Mouse (Mus musculus) heart, embryonic 13.5 days (tissue): ENCODE measurements around the gene Bsg. TPM values are rescaled to one million over a fixed set of nuclear protein-coding genes. Genes with fewer than 3 reads are reported as not detected.

Experiments used
- ATAC-seq: fragments of 200-750 bp; cut with Nextera tagmentation; 2 replicates; pipeline ENCODE4 v1.8.0; 2017; ENCODE audit warnings: moderate TSS enrichment; ENCODE audit not compliant: insufficient number of reproducible peaks, low FRiP score, low TSS enrichment; ENCODE audit errors: extremely low read depth
- H3K27ac ChIP-seq: fragments of 300-500 bp; sonication (generic); replicated peaks from 2 replicates; pipeline ENCODE4 v1.5.1; 2015; ENCODE audit warnings: moderate library complexity, mild to moderate bottlenecking, inconsistent platforms
- H3K27me3 ChIP-seq: fragments of 300-500 bp; sonication (generic); replicated peaks from 2 replicates; pipeline ENCODE4 v1.6.1; 2015; ENCODE audit warnings: mild to moderate bottlenecking, inconsistent platforms
- H3K36me3 ChIP-seq: fragments of 300-500 bp; sonication (generic); 2 replicates; pipeline ENCODE4 v1.6.1; 2015; ENCODE audit warnings: mild to moderate bottlenecking, inconsistent platforms
- H3K4me1 ChIP-seq: fragments of 300-500 bp; sonication (generic); 2 replicates; pipeline ENCODE4 v1.6.1; 2015; ENCODE audit warnings: inconsistent platforms
- H3K4me2 ChIP-seq: fragments of 300-500 bp; sonication (generic); 2 replicates; pipeline ENCODE4 v1.6.1; 2015; ENCODE audit warnings: inconsistent platforms, mild to moderate bottlenecking, moderate library complexity
- H3K4me3 ChIP-seq: fragments of 300-500 bp; sonication (generic); 2 replicates; pipeline ENCODE4 v1.5.1; 2015; ENCODE audit warnings: moderate library complexity, mild to moderate bottlenecking, inconsistent platforms
- H3K9ac ChIP-seq: fragments of 300-500 bp; sonication (generic); 2 replicates; pipeline ENCODE4 v1.6.1; 2015; ENCODE audit warnings: inconsistent platforms, mild to moderate bottlenecking, moderate library complexity
- H3K9me3 ChIP-seq: fragments of 300-500 bp; sonication (generic); 2 replicates; pipeline ENCODE4 v1.6.1; 2016; ENCODE audit warnings: inconsistent platforms
- whole genome bisulfite sequencing: fragments of 180-500 bp; shearing (Covaris S2); methylation state at CpG from one replicate; pipeline ENCODE4 v1.1.7; 2015; ENCODE audit warnings: mixed read lengths; 5-methylcytosine and 5-hydroxymethylcytosine counted together
- polyA plus RNA-seq: library from polyadenylated mRNA; unstranded; fragments of >200 nt; fragmentation: Nextera tagmentation; extraction: Ambion mirVana; gene quantifications from 2 replicates; pipeline ENCODE4 v1.2.1, GENCODE M21; 2015

The Bsg gene
- polyA plus RNA-seq, 1 experiment from 2014 or later, result 1,093 TPM

DNA sequence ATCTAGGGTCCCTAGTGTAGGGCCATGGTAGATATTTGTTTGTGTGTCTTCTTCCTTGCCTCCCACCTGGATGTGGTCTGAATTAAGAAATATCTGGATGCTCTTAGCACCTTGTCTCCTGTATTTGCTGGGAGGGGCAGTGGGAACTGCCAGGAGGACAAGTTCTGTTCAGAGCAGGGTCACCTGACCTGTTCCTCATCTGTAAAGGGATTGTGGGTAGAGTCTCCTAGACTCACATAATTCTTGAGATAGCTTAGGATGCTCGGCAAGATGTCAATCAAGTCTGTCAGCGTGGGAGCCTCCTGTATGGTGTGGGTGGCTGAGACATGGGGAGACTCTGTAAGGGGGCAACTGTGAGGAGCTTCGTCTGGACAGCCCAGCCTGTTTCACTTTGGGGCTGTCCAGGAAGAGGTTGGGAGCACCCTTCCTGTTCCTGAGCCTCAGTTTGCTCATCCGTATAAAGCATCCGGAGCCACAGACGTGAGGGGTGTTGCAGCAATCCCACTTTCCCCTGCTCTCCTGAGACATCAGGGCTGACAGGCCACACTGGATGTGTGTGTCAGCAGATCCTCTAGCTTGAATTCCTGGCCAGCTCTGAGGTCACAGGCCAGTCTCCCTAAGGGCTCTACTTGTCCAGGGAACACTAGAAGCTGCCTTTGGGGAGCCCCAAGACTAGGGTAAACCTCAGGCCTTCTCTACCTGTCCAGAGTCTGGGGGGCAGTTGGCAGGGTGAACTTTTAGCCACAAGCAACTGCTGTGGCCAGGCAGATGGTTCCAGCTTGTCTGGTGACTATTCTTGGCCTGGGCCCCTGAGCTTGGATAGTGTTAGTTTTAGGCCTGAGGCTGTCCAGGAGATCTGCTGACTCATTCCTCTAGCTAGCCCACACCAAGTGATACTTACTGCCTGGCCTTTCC, 20.3 kb upstream of the Bsg start:
- Histone ChIP-seq H3K4me2 (peak overlapping the region; percentile 97), H3K27me3 (no peaks in the 10 kb centered on the region), H3K4me3 (peak overlapping the region; percentile 87), H3K9ac (peak overlapping the region; percentile 96), H3K9me3 (no peaks in the 10 kb centered on the region), H3K4me1 (peaks cover 58% of the 10 kb centered on the region), H3K27ac (peak overlapping the region; percentile 84), H3K36me3 (peaks cover 53% of the 10 kb centered on the region)
- WGBS, result 64% methylated on average over 6 of the region's 6 CpGs
- ATAC-seq, result no peak

DNA sequence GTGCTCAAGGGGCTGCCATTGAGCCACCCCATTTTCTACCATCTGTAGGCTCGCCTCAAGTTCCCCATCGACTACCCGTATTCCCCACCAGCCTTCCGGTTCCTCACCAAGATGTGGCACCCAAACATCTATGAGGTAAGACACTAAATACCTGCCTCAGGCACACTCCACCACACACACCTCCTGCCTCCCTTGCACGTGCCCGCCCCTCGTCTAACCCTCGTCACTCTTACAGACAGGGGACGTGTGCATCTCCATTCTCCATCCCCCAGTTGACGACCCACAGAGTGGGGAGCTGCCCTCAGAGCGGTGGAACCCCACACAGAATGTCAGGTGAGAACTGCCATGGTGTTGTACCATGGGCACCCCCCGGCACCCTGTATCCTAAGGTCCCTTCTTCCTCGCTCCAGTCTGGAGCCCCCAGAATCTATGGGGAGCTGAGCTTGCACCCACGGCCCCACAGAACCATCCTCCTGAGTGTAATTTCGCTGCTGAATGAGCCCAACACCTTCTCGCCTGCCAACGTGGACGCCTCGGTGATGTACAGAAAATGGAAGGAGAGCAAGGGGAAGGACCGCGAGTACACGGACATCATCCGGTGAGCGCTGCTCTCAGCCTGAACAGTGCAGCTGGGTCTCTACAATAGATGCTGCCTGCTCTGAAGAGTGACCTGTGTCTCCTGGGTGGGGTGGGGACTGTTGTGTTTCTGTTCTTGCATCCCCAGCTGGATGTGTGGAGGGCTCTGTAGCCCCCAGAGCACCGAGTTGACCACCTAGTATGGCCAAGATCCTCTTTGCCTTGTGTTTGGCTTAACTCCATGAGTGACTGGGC, 19.3 kb upstream of the Bsg start:
- Histone ChIP-seq H3K4me3 (peak overlapping the region; percentile 87; the same call in 1 of the 2 replicates), H3K4me1 (peaks cover 58% of the 10 kb centered on the region), H3K9ac (peak overlapping the region; percentile 96), H3K4me2 (peak overlapping the region; percentile 97), H3K27me3 (no peaks in the 10 kb centered on the region), H3K36me3 (peaks cover 61% of the 10 kb centered on the region), H3K27ac (peak overlapping the region; percentile 8; the same call in 1 of the 2 replicates), H3K9me3 (no peaks in the 10 kb centered on the region)
- no peak for ATAC-seq
- WGBS, result 92% methylated on average over 25 of the region's 25 CpGs

DNA sequence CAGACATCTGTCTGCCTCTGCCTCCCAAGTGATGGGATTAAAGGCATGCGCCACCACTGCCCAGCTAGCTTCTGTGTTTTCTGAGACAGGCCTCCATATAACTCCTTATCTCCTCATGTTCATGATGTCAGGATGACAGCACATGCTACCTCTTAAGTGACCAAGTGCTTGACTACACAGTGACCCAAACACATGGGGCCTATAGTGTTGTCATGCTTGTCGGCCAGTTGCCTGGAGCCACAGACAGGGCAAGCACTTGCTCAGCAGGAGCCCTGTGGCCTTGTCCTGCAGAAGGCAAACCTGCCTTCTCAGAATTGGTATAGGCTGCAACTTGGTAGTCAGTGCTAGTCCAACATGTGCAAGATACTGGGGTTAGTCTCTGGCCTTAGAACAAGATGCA, 18.1 kb upstream of the Bsg start:
- Histone ChIP-seq H3K27ac (peak overlapping the region; percentile 88), H3K4me1 (peaks cover 50% of the 10 kb centered on the region), H3K4me2 (peak overlapping the region; percentile 15; the same call in 1 of the 2 replicates), H3K27me3 (no peaks in the 10 kb centered on the region), H3K4me3 (no peak overlapping the region), H3K9ac (peak overlapping the region; percentile 55), H3K36me3 (peaks cover 61% of the 10 kb centered on the region), H3K9me3 (no peaks in the 10 kb centered on the region)
- WGBS, result 65% methylated on average over 2 of the region's 2 CpGs
- no peak for ATAC-seq

DNA sequence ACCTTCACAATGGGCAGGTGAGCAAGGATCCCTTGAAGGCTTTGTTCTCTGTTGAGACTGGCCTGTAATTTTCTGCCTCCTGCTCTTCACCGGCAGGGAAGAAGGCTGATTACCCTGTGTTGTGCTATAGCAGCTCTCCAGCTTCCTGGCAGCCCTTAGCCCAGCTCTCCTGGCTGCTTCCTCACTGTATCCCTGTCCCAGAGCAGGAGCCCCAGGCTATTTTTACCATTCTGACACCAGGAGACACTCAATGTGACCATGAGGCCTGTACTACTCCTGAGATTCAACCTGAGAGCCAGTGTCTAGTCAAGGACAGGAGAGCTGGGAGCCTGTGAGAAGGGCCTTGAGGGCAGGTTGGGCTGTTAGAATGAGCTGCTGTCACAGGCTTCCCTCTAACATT, 17.6 kb upstream of the Bsg start:
- H3K27me3 ChIP-seq, result no peaks in the 10 kb centered on the region
- peak overlapping the region; percentile 55 for H3K9ac ChIP-seq
- no peak overlapping the region for H3K4me3 ChIP-seq
- peaks cover 48% of the 10 kb centered on the region for H3K4me1 ChIP-seq
- H3K27ac ChIP-seq, result peak overlapping the region; percentile 88
- no peak for ATAC-seq
- H3K36me3 ChIP-seq, result peaks cover 62% of the 10 kb centered on the region
- peak overlapping the region; percentile 15; the same call in 1 of the 2 replicates for H3K4me2 ChIP-seq
- WGBS, result 60% methylated on average over 1 of the region's 1 CpGs
- no peaks in the 10 kb centered on the region for H3K9me3 ChIP-seq

DNA sequence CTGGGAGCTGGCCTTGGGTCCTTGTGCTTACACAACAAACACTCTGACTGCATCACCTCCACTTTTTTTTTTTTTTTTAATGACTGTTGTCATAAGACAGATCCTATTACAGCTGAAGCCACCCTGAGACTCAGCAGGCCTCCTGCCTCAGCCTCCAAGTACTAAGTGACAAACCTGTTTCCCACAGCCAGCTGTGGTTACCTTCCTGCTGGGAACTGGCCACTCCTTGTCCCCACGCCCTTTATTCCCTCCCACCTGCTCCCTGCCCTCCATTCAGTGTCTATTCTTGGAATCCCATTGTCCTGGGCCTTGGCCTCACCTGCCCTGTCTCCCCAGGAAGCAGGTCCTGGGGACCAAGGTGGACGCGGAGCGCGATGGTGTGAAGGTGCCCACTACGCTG, 16.8 kb upstream of the Bsg start:
- no peak overlapping the region for H3K4me3 ChIP-seq
- peak overlapping the region; percentile 55; the same call in 1 of the 2 replicates for H3K9ac ChIP-seq
- WGBS, result 96% methylated on average over 6 of the region's 6 CpGs
- H3K9me3 ChIP-seq, result peaks cover 3% of the 10 kb centered on the region; the same call in 1 of the 2 replicates
- H3K27ac ChIP-seq, result peak overlapping the region; percentile 88
- no peak for ATAC-seq
- no peak overlapping the region for H3K4me2 ChIP-seq
- H3K4me1 ChIP-seq, result peaks cover 48% of the 10 kb centered on the region
- H3K27me3 ChIP-seq, result no peaks in the 10 kb centered on the region
- H3K36me3 ChIP-seq, result peaks cover 66% of the 10 kb centered on the region

- no peak within 1 kb of the TSS for H3K9ac ChIP-seq
- H3K27ac ChIP-seq, result no peak within 1 kb of the TSS
- 79% methylated on average over 4 of the region's 4 CpGs for WGBS
- H3K27me3 ChIP-seq, result no peaks in the 10 kb centered on the region
- no peak within 1 kb of the TSS for H3K4me3 ChIP-seq
- peaks cover 37% of the 10 kb centered on the region for H3K4me1 ChIP-seq
- H3K36me3 ChIP-seq, result peaks cover 65% of the 10 kb centered on the region
- H3K9me3 ChIP-seq, result peaks cover 3% of the 10 kb centered on the region; the same call in 1 of the 2 replicates
- no peak for ATAC-seq
- no peak within 1 kb of the TSS for H3K4me2 ChIP-seq
Observed at GRCm38 (mm10) chr10:79688720-79689119, 15.6 kb upstream of the Bsg start, which contains the start of gene Gzmm. TSS of gene Gzmm (plus strand) at chr10:79689020.

GRCm38 (mm10) chr10:79689178-79689577, 15.1 kb upstream of the Bsg start:
- Histone ChIP-seq H3K4me2 (no peak overlapping the region), H3K36me3 (peaks cover 61% of the 10 kb centered on the region), H3K9ac (no peak overlapping the region), H3K4me3 (no peak overlapping the region), H3K4me1 (peaks cover 36% of the 10 kb centered on the region), H3K27me3 (no peaks in the 10 kb centered on the region), H3K9me3 (peaks cover 3% of the 10 kb centered on the region; the same call in 1 of the 2 replicates), H3K27ac (no peak overlapping the region)
- WGBS, result 83% methylated on average over 3 of the region's 3 CpGs
- no peak for ATAC-seq

DNA sequence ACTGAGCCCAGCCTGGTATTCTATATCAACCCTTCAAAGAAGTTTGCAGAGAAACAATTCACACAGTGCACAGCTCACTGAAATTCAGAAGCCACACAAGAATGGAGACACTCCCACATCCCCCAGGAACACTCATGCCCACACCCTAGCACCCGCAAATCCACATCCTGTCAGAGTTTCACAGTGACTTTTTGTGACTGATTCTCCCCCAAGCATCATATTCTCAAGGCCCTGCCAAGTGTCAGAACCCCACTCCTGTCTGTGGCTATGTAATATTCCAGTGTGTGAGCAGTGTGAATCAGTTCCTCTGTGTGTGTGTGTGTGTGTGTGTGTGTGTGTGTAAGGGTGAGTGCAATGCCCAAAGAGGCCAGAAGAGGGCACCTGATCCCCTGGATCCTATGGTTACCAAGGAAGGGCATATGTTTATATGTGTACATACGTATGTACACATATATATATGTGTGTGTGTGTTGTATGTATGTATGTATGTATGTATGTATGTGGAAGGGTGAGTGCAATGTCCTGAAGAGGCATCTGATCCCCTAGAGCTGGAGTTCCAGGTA, 12.2 kb upstream of the Bsg start:
- Histone ChIP-seq H3K4me1 (peaks cover 32% of the 10 kb centered on the region), H3K9me3 (peaks cover 3% of the 10 kb centered on the region; the same call in 1 of the 2 replicates), H3K9ac (no peak overlapping the region), H3K36me3 (peaks cover 32% of the 10 kb centered on the region), H3K4me2 (no peak overlapping the region), H3K4me3 (no peak overlapping the region), H3K27ac (no peak overlapping the region), H3K27me3 (no peaks in the 10 kb centered on the region)
- WGBS, result 100% methylated on average over 2 of the region's 2 CpGs
- ATAC-seq, result no peak

- no peak overlapping the region for H3K27ac ChIP-seq
- 67% methylated on average over 12 of the region's 12 CpGs for WGBS
- no peak overlapping the region for H3K4me3 ChIP-seq
- H3K9me3 ChIP-seq, result peaks cover 3% of the 10 kb centered on the region; the same call in 1 of the 2 replicates
- H3K4me2 ChIP-seq, result no peak overlapping the region
- H3K36me3 ChIP-seq, result peaks cover 15% of the 10 kb centered on the region
- peak overlapping the region; percentile 15; the same call in 1 of the 2 replicates for H3K9ac ChIP-seq
- no peaks in the 10 kb centered on the region for H3K27me3 ChIP-seq
- peaks cover 34% of the 10 kb centered on the region for H3K4me1 ChIP-seq
- no peak for ATAC-seq
Observed at GRCm38 (mm10) chr10:79693580-79694378, 10.5 kb upstream of the Bsg start.

- peaks cover 3% of the 10 kb centered on the region; the same call in 1 of the 2 replicates for H3K9me3 ChIP-seq
- H3K4me2 ChIP-seq, result no peak overlapping the region
- WGBS, result 67% methylated on average over 6 of the region's 6 CpGs
- H3K4me1 ChIP-seq, result peaks cover 34% of the 10 kb centered on the region
- peak overlapping the region; percentile 15; the same call in 1 of the 2 replicates for H3K9ac ChIP-seq
- H3K27ac ChIP-seq, result no peak overlapping the region
- ATAC-seq, result no peak
- no peaks in the 10 kb centered on the region for H3K27me3 ChIP-seq
- H3K36me3 ChIP-seq, result peaks cover 9% of the 10 kb centered on the region
- H3K4me3 ChIP-seq, result no peak overlapping the region
Observed at GRCm38 (mm10) chr10:79694379-79694655, 10.0 kb upstream of the Bsg start.
